Mouse (Mus musculus): ENCODE data around the gene Slc43a3. TPM values are rescaled to one million over a fixed set of nuclear protein-coding genes. Genes with fewer than 3 reads are reported as not detected.
A peak's percentile ranks its signal among the peaks of the same experiment; 100 is the strongest.

Gene Slc43a3
- total and polyA plus RNA-seq, 3 experiments: 90.6 to 91.5 TPM; not detected in 1

- 0 out of 4 replicates have a peak, but pooled peaks cover 0 to 7% of the 10 kb centered on the region in 2 experiments for H3K4me1 ChIP-seq (ENCODE audit: control insufficient read depth in 1 of 2, insufficient read depth in 2 of 2, low read length in 2 of 2)
- H3K9ac ChIP-seq (ENCODE audit: control insufficient read depth, low read depth, low read length, poor library complexity, severe bottlenecking): peak overlapping the region; percentile 17; the same call in 1 of the 2 replicates
- peak; percentile 21 for DNase-seq (ENCODE audit: low read depth, low spot score)
- TF ChIP-seq JUND (IDR thresholded peaks at IDR 0.05; ENCODE audit: low read depth, low read length) (no peak), CHD1 (IDR thresholded peaks at IDR 0.05; ENCODE audit: low read depth, low read length) (no peak), USF2 (IDR thresholded peaks at IDR 0.05; ENCODE audit: borderline replicate concordance in 1 of 2, insufficient read depth in 1 of 2, low read depth in 1 of 2, low read length in 2 of 2) (no peak), POLR2A (IDR thresholded peaks at IDR 0.05; ENCODE audit: control insufficient read depth in 1 of 2, insufficient read depth in 1 of 2, low read depth in 1 of 2, low read length in 2 of 2, poor library complexity in 1 of 2) (0 out of 4 replicates have a peak, but pooled peaks of 1 of the 2 experiments have one; percentile 27)
- H3K79me2 ChIP-seq (ENCODE audit: control insufficient read depth, insufficient read depth, low read length, poor library complexity): no peaks in the 10 kb centered on the region
- H3K36me3 ChIP-seq (ENCODE audit: control insufficient read depth in 1 of 2, insufficient read depth in 2 of 2, low read length in 2 of 2): no peaks in the 10 kb centered on the region; a peak in 1 of 4 replicates
- peaks cover 0 to 3% of the 10 kb centered on the region in 2 experiments; a peak in 2 of 4 replicates for H3K27me3 ChIP-seq (ENCODE audit: control insufficient read depth in 1 of 2, insufficient read depth in 2 of 2, low read length in 2 of 2)
- H3K9me3 ChIP-seq (replicated peaks; ENCODE audit: insufficient read depth, low read length): no peaks in the 10 kb centered on the region
- peak overlapping the region; percentile 47 to 52 for H3K4me3 ChIP-seq (ENCODE audit: control insufficient read depth in 1 of 2, insufficient read depth in 1 of 2, low read depth in 2 of 2, low read length in 2 of 2)
- no peak overlapping the region for H3K27ac ChIP-seq (ENCODE audit: control insufficient read depth, low read depth, low read length)
These were observed 49.5 kb upstream of the Slc43a3 start for GRCm38 (mm10) chr2:84886821-84887281.

GRCm38 (mm10) chr2:84887411-84888271 is 48.7 kb upstream of the Slc43a3 start:
- Histone ChIP-seq H3K79me2 (ENCODE audit: control insufficient read depth, insufficient read depth, low read length, poor library complexity) (no peaks in the 10 kb centered on the region), H3K36me3 (ENCODE audit: control insufficient read depth in 1 of 2, insufficient read depth in 2 of 2, low read length in 2 of 2) (no peaks in the 10 kb centered on the region; a peak in 1 of 4 replicates), H3K27ac (ENCODE audit: control insufficient read depth, low read depth, low read length) (no peak overlapping the region), H3K4me3 (ENCODE audit: control insufficient read depth in 1 of 2, insufficient read depth in 1 of 2, low read depth in 2 of 2, low read length in 2 of 2) (peak overlapping the region; percentile 47 to 52), H3K9me3 (replicated peaks; ENCODE audit: insufficient read depth, low read length) (no peaks in the 10 kb centered on the region), H3K27me3 (ENCODE audit: control insufficient read depth in 1 of 2, insufficient read depth in 2 of 2, low read length in 2 of 2) (peaks cover 0 to 3% of the 10 kb centered on the region in 2 experiments; a peak in 3 of 4 replicates), H3K9ac (ENCODE audit: control insufficient read depth, low read depth, low read length, poor library complexity, severe bottlenecking) (peak overlapping the region; percentile 55), H3K4me1 (ENCODE audit: control insufficient read depth in 1 of 2, insufficient read depth in 2 of 2, low read length in 2 of 2) (0 out of 4 replicates have a peak, but pooled peaks cover 0 to 7% of the 10 kb centered on the region in 2 experiments)
- TF ChIP-seq GATA1 (IDR thresholded peaks at IDR 0.05; ENCODE audit: low read depth, low read length) (0 out of 2 replicates have a peak, but pooled peaks have one; percentile 19), ZMIZ1 (IDR thresholded peaks at IDR 0.05; ENCODE audit: low read depth, low read length) (no peak), NRF1 (IDR thresholded peaks at IDR 0.05; ENCODE audit: insufficient read depth, low read depth, low read length, poor library complexity, severe bottlenecking) (peak; percentile 57)
- DNase-seq (ENCODE audit: low read depth, low spot score): peak; percentile 60

- no peaks in the 10 kb centered on the region for H3K9me3 ChIP-seq (replicated peaks; ENCODE audit: insufficient read depth, low read length)
- peak; percentile 88 for DNase-seq (ENCODE audit: low read depth, low spot score)
- H3K27me3 ChIP-seq (ENCODE audit: control insufficient read depth in 1 of 2, insufficient read depth in 2 of 2, low read length in 2 of 2): peaks cover 3 to 4% of the 10 kb centered on the region in 2 experiments; a peak in 3 of 4 replicates
- H3K36me3 ChIP-seq (ENCODE audit: control insufficient read depth in 1 of 2, insufficient read depth in 2 of 2, low read length in 2 of 2): no peaks in the 10 kb centered on the region; a peak in 1 of 4 replicates
- H3K27ac ChIP-seq (ENCODE audit: control insufficient read depth, low read depth, low read length): no peak overlapping the region
- peak overlapping the region in 1 of 2 experiments; percentile 52; a peak in 3 of 4 replicates for H3K4me3 ChIP-seq (ENCODE audit: control insufficient read depth in 1 of 2, insufficient read depth in 1 of 2, low read depth in 2 of 2, low read length in 2 of 2)
- H3K9ac ChIP-seq (ENCODE audit: control insufficient read depth, low read depth, low read length, poor library complexity, severe bottlenecking): no peak overlapping the region
- H3K79me2 ChIP-seq (ENCODE audit: control insufficient read depth, insufficient read depth, low read length, poor library complexity): no peaks in the 10 kb centered on the region
- H3K4me1 ChIP-seq (ENCODE audit: control insufficient read depth in 1 of 2, insufficient read depth in 2 of 2, low read length in 2 of 2): 0 out of 4 replicates have a peak, but pooled peaks cover 0 to 7% of the 10 kb centered on the region in 2 experiments
- no peak for TF ChIP-seq RCOR1 (IDR thresholded peaks at IDR 0.05; ENCODE audit: low read depth, low read length)
- TF ChIP-seq CTCF (IDR thresholded peaks at IDR 0.05 in 2 of 3, conservative IDR thresholded peaks at IDR 0.05 in 1 of 3; ENCODE audit: control insufficient read depth in 1 of 3, insufficient read depth in 1 of 3, low read depth in 2 of 3, low read length in 3 of 3, poor library complexity in 1 of 3, severe bottlenecking in 1 of 3): peak; percentile 55 to 85 (median 77)
- TF ChIP-seq MYB (IDR thresholded peaks at IDR 0.05; ENCODE audit: low read depth, low read length): no peak
- TF ChIP-seq E2F4 (IDR thresholded peaks at IDR 0.05; ENCODE audit: borderline replicate concordance, low read depth, low read length): no peak
- peak; percentile 69 for TF ChIP-seq RAD21 (IDR thresholded peaks at IDR 0.05; ENCODE audit: low read depth, low read length)
- no peak for TF ChIP-seq TBP (IDR thresholded peaks at IDR 0.05; ENCODE audit: low read depth, low read length)
- TF ChIP-seq CHD2 (IDR thresholded peaks at IDR 0.05; ENCODE audit: low read length): no peak
- TF ChIP-seq ZMIZ1 (IDR thresholded peaks at IDR 0.05; ENCODE audit: low read depth, low read length): no peak
- TF ChIP-seq USF2 (IDR thresholded peaks at IDR 0.05; ENCODE audit: borderline replicate concordance in 1 of 2, insufficient read depth in 1 of 2, low read depth in 1 of 2, low read length in 2 of 2): no peak
- TF ChIP-seq NRF1 (IDR thresholded peaks at IDR 0.05; ENCODE audit: insufficient read depth, low read depth, low read length, poor library complexity, severe bottlenecking): no peak
- TF ChIP-seq MXI1 (IDR thresholded peaks at IDR 0.05; ENCODE audit: low read depth, low read length): no peak
- TF ChIP-seq MAFK (IDR thresholded peaks at IDR 0.05; ENCODE audit: borderline replicate concordance, low read depth, low read length): no peak
- no peak for TF ChIP-seq MYC (IDR thresholded peaks at IDR 0.05; ENCODE audit: low read depth, low read length)
- TF ChIP-seq USF1 (IDR thresholded peaks at IDR 0.05; ENCODE audit: low read depth, low read length): no peak
- no peak for TF ChIP-seq GABPA (IDR thresholded peaks at IDR 0.05; ENCODE audit: low read depth, low read length)
- no peak for TF ChIP-seq TAL1 (IDR thresholded peaks at IDR 0.05; ENCODE audit: low read length)
- TF ChIP-seq POLR2AphosphoS2 (IDR thresholded peaks at IDR 0.05; ENCODE audit: low read length): no peak
These were observed 47.6 kb upstream of the Slc43a3 start for GRCm38 (mm10) chr2:84888657-84889315.
